Mouse (Mus musculus) bone marrow, adult 2 months (tissue): Measurements from ENCODE around the gene Samd14.

ENCODE experiments used
- CTCF ChIP-seq: fragments of 200-500 bp; IDR thresholded peaks from 2 replicates; pipeline ENCODE4 v1.5.1; 2011; ENCODE audit warnings: low read length, control low read depth; ENCODE audit not compliant: control insufficient read depth, insufficient read depth
- POLR2A ChIP-seq: fragments of 200-500 bp; IDR thresholded peaks from 2 replicates; pipeline ENCODE4 v1.6.1; 2011; ENCODE audit warnings: low read depth, mild to moderate bottlenecking, control low read depth, low read length, borderline replicate concordance; ENCODE audit not compliant: control insufficient read depth

DNA sequence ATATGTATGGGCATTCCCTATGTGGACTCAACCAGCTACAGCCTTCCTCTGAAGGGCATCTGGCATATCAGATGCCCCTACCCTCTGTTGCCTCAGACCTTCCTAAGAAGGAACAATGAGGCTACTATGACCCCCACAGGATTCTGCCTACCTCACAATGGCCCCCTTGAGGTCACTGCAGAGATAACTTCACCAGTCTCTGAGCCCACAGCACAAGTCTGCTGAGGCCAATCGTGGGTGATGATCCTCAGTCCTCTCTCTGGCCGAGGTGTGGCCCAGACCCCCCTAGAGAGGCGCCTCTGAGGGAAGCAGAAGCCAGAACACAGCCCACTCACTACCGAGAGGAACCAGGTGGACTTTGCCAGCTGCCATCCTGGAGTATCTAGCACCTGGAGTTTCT is 42.3 kb upstream of the Samd14 start, which contains the start of gene Hils1:
- TF ChIP-seq CTCF (no peak), POLR2A (no peak)
